Mouse (Mus musculus) brain, embryonic 14.5 days (tissue): ENCODE measurements around the gene Hint3. TPM values are rescaled to one million over a fixed set of nuclear protein-coding genes. Genes with fewer than 3 reads are reported as not detected.

ENCODE experiments used
- DNase-seq: peaks from one replicate; pipeline ENCODE4 v3.0.0-alpha.2; 2011; ENCODE audit warnings: low read depth
- CTCF ChIP-seq: fragments of 200-500 bp; IDR thresholded peaks from 2 replicates; pipeline ENCODE4 v1.5.1; 2012; ENCODE audit warnings: inconsistent platforms, mild to moderate bottlenecking, moderate library complexity, borderline replicate concordance; ENCODE audit not compliant: insufficient read depth, insufficient read length; ENCODE audit errors: extremely low read depth
- POLR2A ChIP-seq: fragments of 200-500 bp; IDR thresholded peaks from 2 replicates; pipeline ENCODE4 v1.6.1; 2012; ENCODE audit warnings: mild to moderate bottlenecking, inconsistent platforms, borderline replicate concordance; ENCODE audit not compliant: poor library complexity, insufficient read depth, insufficient read length, severe bottlenecking; ENCODE audit errors: extremely low read depth
- polyA plus RNA-seq: library from polyadenylated mRNA; depleted of rRNA; stranded (reverse); fragments of >200 nt; gene quantifications from 2 replicates; pipeline ENCODE4 v1.2.3, GENCODE M21; 2012; rRNA removed

The Hint3 gene
- polyA plus RNA-seq, 1 experiment: 10.4 TPM

DNA sequence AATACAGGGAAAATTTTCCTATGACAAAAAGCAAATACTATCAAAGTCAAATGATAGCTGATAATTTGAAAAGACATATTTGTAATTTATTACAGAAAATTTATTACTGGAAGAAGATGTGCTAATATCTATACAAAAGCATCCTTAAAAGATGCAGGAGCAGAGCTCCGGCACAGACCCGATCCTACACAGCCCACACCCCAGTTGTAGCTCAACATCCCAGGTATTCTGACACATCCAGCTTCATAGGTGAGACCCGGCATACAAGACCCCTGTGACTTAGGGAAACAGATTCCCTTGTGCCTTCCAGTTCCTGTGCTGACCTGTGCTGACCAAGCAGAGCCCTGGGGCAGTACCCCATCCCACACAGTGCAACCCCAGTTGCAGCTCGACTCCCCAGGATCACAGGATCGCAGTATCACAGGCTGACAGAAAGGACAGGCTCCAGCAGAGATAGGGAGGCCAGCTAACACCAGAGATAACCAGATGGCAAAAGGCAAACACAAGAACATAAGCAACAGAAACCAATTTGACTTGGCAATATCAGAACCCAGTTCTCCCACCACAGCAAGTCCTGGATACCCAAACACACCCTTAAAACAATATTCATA, 51.7 kb downstream of the Hint3 start:
- DNase-seq: no peak
- TF ChIP-seq CTCF (no peak), POLR2A (no peak)

DNA sequence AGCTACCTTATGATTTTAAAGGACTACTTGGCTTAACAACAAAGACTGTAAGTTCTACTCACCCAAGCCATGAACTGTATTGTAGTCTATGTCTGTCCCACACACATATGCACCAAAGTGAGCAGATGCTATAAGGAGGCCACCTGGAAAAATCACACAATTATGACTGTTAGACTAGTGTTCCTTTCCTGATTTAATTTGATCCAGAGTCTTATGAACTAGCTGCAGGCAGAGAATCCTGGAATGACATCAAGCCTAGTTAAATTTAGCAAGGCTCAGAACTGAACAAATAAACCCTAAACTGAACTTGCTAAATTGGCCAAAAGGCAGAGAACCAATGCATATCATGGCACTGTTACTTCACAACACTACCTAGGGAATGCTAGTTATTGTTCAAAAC, 63.1 kb downstream of the Hint3 start:
- TF ChIP-seq CTCF (no peak), POLR2A (no peak)
- DNase-seq: no peak

DNA sequence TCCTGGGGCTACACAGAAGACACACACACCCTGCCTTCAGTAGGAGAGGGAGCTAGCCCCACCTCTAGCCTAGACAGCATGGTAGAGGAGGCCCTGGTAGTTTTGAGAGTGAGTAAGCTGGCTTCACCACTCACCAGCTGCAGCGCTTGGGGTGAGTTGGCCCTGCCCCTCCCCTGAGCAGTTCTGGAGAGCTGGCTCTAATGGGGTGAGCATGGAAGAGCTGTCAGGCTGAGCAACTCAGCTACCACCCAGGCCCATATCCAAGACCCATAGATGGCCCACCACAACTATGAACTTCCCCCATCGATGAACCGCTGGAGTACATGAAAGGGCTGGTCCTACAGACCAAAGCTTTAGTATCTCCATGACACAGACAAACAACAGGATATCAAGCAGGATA, 64.8 kb downstream of the Hint3 start:
- no peak for DNase-seq
- TF ChIP-seq POLR2A (no peak), CTCF (no peak)

Other genes starting within 250 kb of the Hint3 start
- gene Trmt11, start 28.9 kb downstream of the Hint3 start, polyA plus RNA-seq: 6.2 and 6.6 TPM in 2 replicates
- gene Ncoa7, start 173.7 kb upstream of the Hint3 start, polyA plus RNA-seq: 12.3 and 17.2 TPM in 2 replicates
- gene Hey2, start 213.2 kb upstream of the Hint3 start, polyA plus RNA-seq: 8.5 and 11.2 TPM in 2 replicates